Mouse (Mus musculus): Measurements from ENCODE around the gene Nbl1.

GRCm38 (mm10) chr4:139043600-139043999 is 49.2 kb downstream of the Nbl1 start:
- TF ChIP-seq CTCF (IDR thresholded peaks at IDR 0.05; ENCODE audit: low read depth) = no peak
- TF ChIP-seq EP300 (optimal IDR thresholded peaks at IDR 0.05) = no peak
